Mouse (Mus musculus) heart, embryonic 16.5 days (tissue): Measurements from ENCODE around the gene Cacng7. TPM values are rescaled to one million over a fixed set of nuclear protein-coding genes. Genes with fewer than 3 reads are reported as not detected.

Experiments
- ATAC-seq: fragments of 200-750 bp; cut with Nextera tagmentation; replicated peaks from 2 replicates; pipeline ENCODE4 v1.8.0; 2017; ENCODE audit warnings: moderate number of reproducible peaks; ENCODE audit not compliant: insufficient read depth, low FRiP score; ENCODE audit errors: extremely low read depth
- H3K27ac ChIP-seq: fragments of 300-500 bp; sonication (generic); 2 replicates; pipeline ENCODE4 v1.5.1; 2014; ENCODE audit warnings: mild to moderate bottlenecking, low read length, control low read depth, moderate library complexity
- H3K27me3 ChIP-seq: fragments of 300-500 bp; sonication (generic); 2 replicates; pipeline ENCODE4 v1.6.1; 2014; ENCODE audit warnings: low read length, mixed read lengths; ENCODE audit not compliant: control insufficient read depth, insufficient read depth
- H3K36me3 ChIP-seq: fragments of 300-500 bp; sonication (generic); 2 replicates; pipeline ENCODE4 v1.6.1; 2014; ENCODE audit not compliant: control insufficient read depth, insufficient read depth
- H3K4me1 ChIP-seq: fragments of 300-500 bp; sonication (generic); 2 replicates; pipeline ENCODE4 v1.6.1; 2014; ENCODE audit warnings: low read length, mixed read lengths; ENCODE audit not compliant: control insufficient read depth, insufficient read depth
- H3K4me2 ChIP-seq: fragments of 300-500 bp; sonication (generic); 2 replicates; pipeline ENCODE4 v1.6.1; 2014; ENCODE audit warnings: low read depth, mild to moderate bottlenecking, control low read depth, low read length
- H3K4me3 ChIP-seq: fragments of 300-500 bp; sonication (generic); 2 replicates; pipeline ENCODE4 v1.5.1; 2014; ENCODE audit warnings: mild to moderate bottlenecking, control low read depth, low read length
- H3K9ac ChIP-seq: fragments of 300-500 bp; sonication (generic); 2 replicates; pipeline ENCODE4 v1.6.1; 2014; ENCODE audit warnings: low read length, control low read depth
- H3K9me3 ChIP-seq: fragments of 300-500 bp; sonication (generic); replicated peaks from 2 replicates; pipeline ENCODE4 v1.6.1; 2016; ENCODE audit warnings: low read length; ENCODE audit not compliant: control insufficient read depth
- WGBS: fragments of 180-500 bp; shearing (Covaris S2); extraction: QIAGEN DNeasy Blood & Tissue Kit; methylation state at CpG from one replicate; pipeline ENCODE4 v1.1.7; 2014; 5-methylcytosine and 5-hydroxymethylcytosine counted together
- polyA plus RNA-seq: library from polyadenylated mRNA; unstranded; fragments of >200 nt; fragmentation: Nextera tagmentation; extraction: Ambion mirVana; gene quantifications from 2 replicates; pipeline ENCODE4 v1.2.1, GENCODE M21; 2015

Cacng7 gene
- polyA plus RNA-seq, 1 experiment from 2014 or later, result 0.16 TPM

GRCm38 (mm10) chr7:3347366-3348287, 14.9 kb downstream of the Cacng7 start:
- Histone ChIP-seq H3K27ac (no peak overlapping the region), H3K27me3 (no peaks in the 10 kb centered on the region), H3K9me3 (no peaks in the 10 kb centered on the region), H3K4me2 (no peak overlapping the region), H3K4me3 (no peak overlapping the region), H3K9ac (no peak overlapping the region), H3K36me3 (no peaks in the 10 kb centered on the region), H3K4me1 (no peaks in the 10 kb centered on the region)
- 59% methylated on average over 20 of the region's 20 CpGs for WGBS
- ATAC-seq, result no peak

GRCm38 (mm10) chr7:3348326-3348725, 15.6 kb downstream of the Cacng7 start:
- H3K27me3 ChIP-seq, result no peaks in the 10 kb centered on the region
- H3K4me1 ChIP-seq, result no peaks in the 10 kb centered on the region

GRCm38 (mm10) chr7:3349775-3350174, 17.0 kb downstream of the Cacng7 start:
- Histone ChIP-seq H3K9me3 (no peaks in the 10 kb centered on the region), H3K4me3 (no peak overlapping the region), H3K27ac (no peak overlapping the region), H3K4me2 (no peak overlapping the region), H3K9ac (no peak overlapping the region), H3K36me3 (no peaks in the 10 kb centered on the region), H3K27me3 (no peaks in the 10 kb centered on the region), H3K4me1 (no peaks in the 10 kb centered on the region)
- ATAC-seq, result no peak
- 81% methylated on average over 9 of the region's 9 CpGs for WGBS

More at GRCm38 (mm10) chr7:3348326-3348725, 15.6 kb downstream of the Cacng7 start:
- Histone ChIP-seq H3K9ac (no peak overlapping the region), H3K9me3 (no peaks in the 10 kb centered on the region), H3K36me3 (no peaks in the 10 kb centered on the region), H3K4me2 (no peak overlapping the region), H3K4me3 (no peak overlapping the region), H3K27ac (no peak overlapping the region)
- WGBS, result 66% methylated on average over 5 of the region's 5 CpGs
- no peak for ATAC-seq

- Histone ChIP-seq H3K36me3 (no peaks in the 10 kb centered on the region), H3K27ac (no peak overlapping the region), H3K4me2 (no peak overlapping the region), H3K4me1 (no peaks in the 10 kb centered on the region), H3K9me3 (no peaks in the 10 kb centered on the region), H3K4me3 (no peak overlapping the region), H3K9ac (no peak overlapping the region), H3K27me3 (no peaks in the 10 kb centered on the region)
- no peak for ATAC-seq
- WGBS, result 82% methylated on average over 1 of the region's 1 CpGs
Observed at GRCm38 (mm10) chr7:3351536-3351935, 18.8 kb downstream of the Cacng7 start.

GRCm38 (mm10) chr7:3354850-3355249, 22.1 kb downstream of the Cacng7 start:
- Histone ChIP-seq H3K9me3 (no peaks in the 10 kb centered on the region), H3K4me3 (no peak overlapping the region), H3K27ac (no peak overlapping the region), H3K36me3 (no peaks in the 10 kb centered on the region), H3K4me2 (no peak overlapping the region), H3K27me3 (no peaks in the 10 kb centered on the region), H3K9ac (no peak overlapping the region), H3K4me1 (no peaks in the 10 kb centered on the region)
- 83% methylated on average over 6 of the region's 6 CpGs for WGBS
- no peak for ATAC-seq

- Histone ChIP-seq H3K4me1 (no peaks in the 10 kb centered on the region), H3K9me3 (no peaks in the 10 kb centered on the region), H3K36me3 (no peaks in the 10 kb centered on the region), H3K9ac (no peak overlapping the region), H3K4me2 (no peak overlapping the region), H3K27me3 (peaks cover 9% of the 10 kb centered on the region), H3K4me3 (no peak overlapping the region), H3K27ac (no peak overlapping the region)
- WGBS, result 86% methylated on average over 1 of the region's 1 CpGs
- no peak for ATAC-seq
Observed at GRCm38 (mm10) chr7:3360678-3361077, 27.9 kb downstream of the Cacng7 start.

- Histone ChIP-seq H3K4me3 (no peak overlapping the region; the same call in 1 of the 2 replicates), H3K27me3 (peaks cover 33% of the 10 kb centered on the region), H3K4me1 (peaks cover 11% of the 10 kb centered on the region; the same call in 1 of the 2 replicates), H3K36me3 (no peaks in the 10 kb centered on the region), H3K9ac (no peak overlapping the region), H3K9me3 (no peaks in the 10 kb centered on the region), H3K27ac (no peak overlapping the region), H3K4me2 (no peak overlapping the region)
- WGBS, result 29% methylated on average over 11 of the region's 11 CpGs
- ATAC-seq, result no peak
Observed at GRCm38 (mm10) chr7:3365547-3366279, 33.0 kb downstream of the Cacng7 start.

- 5% methylated on average over 42 of the region's 42 CpGs for WGBS
- H3K27ac ChIP-seq, result no peak overlapping the region
- H3K4me2 ChIP-seq, result peak overlapping the region; percentile 73
- ATAC-seq, result no peak
- peaks cover 11% of the 10 kb centered on the region; the same call in 1 of the 2 replicates for H3K4me1 ChIP-seq
- H3K36me3 ChIP-seq, result no peaks in the 10 kb centered on the region
- peak overlapping the region; percentile 44 for H3K4me3 ChIP-seq
- H3K9ac ChIP-seq, result no peak overlapping the region
- no peaks in the 10 kb centered on the region for H3K9me3 ChIP-seq
- H3K27me3 ChIP-seq, result peaks cover 33% of the 10 kb centered on the region
Observed at GRCm38 (mm10) chr7:3366705-3367516, 34.2 kb downstream of the Cacng7 start.
